Mouse (Mus musculus) liver, embryonic 14.5 days (tissue): ENCODE measurements around the gene Tnfaip2. TPM values are rescaled to one million over a fixed set of nuclear protein-coding genes. Genes with fewer than 3 reads are reported as not detected.
A peak's percentile ranks its signal among the peaks of the same experiment; 100 is the strongest.

Experiments used
- ATAC-seq: fragments of 200-750 bp; cut with Nextera tagmentation; 2 replicates; pipeline ENCODE4 v1.8.0; 2017; ENCODE audit warnings: moderate number of reproducible peaks, mild to moderate bottlenecking, moderate library complexity; ENCODE audit not compliant: insufficient read depth
- DNase-seq, 3 experiments: peaks; one replicate each; pipeline ENCODE4 v3.0.0-alpha.2; 2012 to 2013; ENCODE audit warnings: low read depth in 3 of 3, low spot score in 3 of 3
- H3K27ac ChIP-seq: fragments of 300-500 bp; sonication (generic); 2 replicates; pipeline ENCODE4 v1.5.1; 2014; ENCODE audit warnings: moderate library complexity, mild to moderate bottlenecking, control low read depth, inconsistent platforms
- H3K27me3 ChIP-seq: fragments of 300-500 bp; sonication (generic); 2 replicates; pipeline ENCODE4 v1.6.1; 2014; ENCODE audit warnings: mild to moderate bottlenecking, low read length, moderate library complexity; ENCODE audit not compliant: control insufficient read depth, insufficient read depth
- H3K36me3 ChIP-seq: fragments of 300-500 bp; sonication (generic); replicated peaks from 2 replicates; pipeline ENCODE4 v1.6.1; 2014; ENCODE audit warnings: low read depth; ENCODE audit not compliant: control insufficient read depth, insufficient read depth
- H3K4me1 ChIP-seq, 2 experiments: fragments of 200-500 bp in 1 of 2; fragments of 300-500 bp in 1 of 2; sonication (generic) in 1 of 2; replicated peaks; 2 replicates each; pipeline ENCODE4 v1.6.1; 2012 to 2014; ENCODE audit warnings: antibody characterized with exemption in 1 of 2, inconsistent platforms in 1 of 2, low read length in 1 of 2; ENCODE audit not compliant: control insufficient read depth in 2 of 2, insufficient read depth in 2 of 2
- H3K4me2 ChIP-seq: fragments of 300-500 bp; sonication (generic); 2 replicates; pipeline ENCODE4 v1.6.1; 2014; ENCODE audit warnings: low read depth, mild to moderate bottlenecking, control low read depth, moderate library complexity
- H3K4me3 ChIP-seq, 2 experiments: fragments of 200-500 bp in 1 of 2; fragments of 300-500 bp in 1 of 2; sonication (generic) in 1 of 2; 2 replicates each; pipeline ENCODE4 v1.5.1; 2012 to 2014; ENCODE audit warnings: low read depth in 2 of 2, low read length in 2 of 2, mild to moderate bottlenecking in 2 of 2, control low read depth in 1 of 2, inconsistent platforms in 1 of 2, moderate library complexity in 1 of 2; ENCODE audit not compliant: insufficient read depth in 1 of 2
- H3K9ac ChIP-seq: fragments of 300-500 bp; sonication (generic); replicated peaks from 2 replicates; pipeline ENCODE4 v1.6.1; 2014; ENCODE audit warnings: mild to moderate bottlenecking, control low read depth, moderate library complexity
- H3K9me3 ChIP-seq: fragments of 300-500 bp; sonication (generic); 2 replicates; pipeline ENCODE4 v1.6.1; 2016; ENCODE audit warnings: low read length, mixed read lengths; ENCODE audit not compliant: control insufficient read depth
- CTCF ChIP-seq: IDR thresholded peaks from 2 replicates; pipeline ENCODE4 v1.5.1; 2016; ENCODE audit warnings: antibody characterized with exemption, low read depth, control low read depth
- EP300 ChIP-seq: IDR thresholded peaks from 2 replicates; pipeline ENCODE4 v1.6.1; 2016; ENCODE audit warnings: antibody characterized with exemption, low read depth
- WGBS: fragments of 180-500 bp; shearing (Covaris S2); extraction: QIAGEN DNeasy Blood & Tissue Kit; methylation state at CpG from one replicate; pipeline ENCODE4 v1.1.7; 2014; ENCODE audit not compliant: insufficient replicate concordance; 5-methylcytosine and 5-hydroxymethylcytosine counted together
- polyA plus RNA-seq, 2 experiments: library from polyadenylated mRNA; depleted of rRNA in 1 of 2; stranded (reverse) in 1 of 2; unstranded in 1 of 2; fragments of >200 nt; fragmentation: Nextera tagmentation in 1 of 2; extraction: Ambion mirVana in 1 of 2; gene quantifications; 2 replicates each; pipeline versions ENCODE4 v1.2.1 to v1.2.3; 2012 to 2014

Tnfaip2 gene
- polyA plus RNA-seq, 2 experiments, result 57.6 to 78.7 TPM

DNA sequence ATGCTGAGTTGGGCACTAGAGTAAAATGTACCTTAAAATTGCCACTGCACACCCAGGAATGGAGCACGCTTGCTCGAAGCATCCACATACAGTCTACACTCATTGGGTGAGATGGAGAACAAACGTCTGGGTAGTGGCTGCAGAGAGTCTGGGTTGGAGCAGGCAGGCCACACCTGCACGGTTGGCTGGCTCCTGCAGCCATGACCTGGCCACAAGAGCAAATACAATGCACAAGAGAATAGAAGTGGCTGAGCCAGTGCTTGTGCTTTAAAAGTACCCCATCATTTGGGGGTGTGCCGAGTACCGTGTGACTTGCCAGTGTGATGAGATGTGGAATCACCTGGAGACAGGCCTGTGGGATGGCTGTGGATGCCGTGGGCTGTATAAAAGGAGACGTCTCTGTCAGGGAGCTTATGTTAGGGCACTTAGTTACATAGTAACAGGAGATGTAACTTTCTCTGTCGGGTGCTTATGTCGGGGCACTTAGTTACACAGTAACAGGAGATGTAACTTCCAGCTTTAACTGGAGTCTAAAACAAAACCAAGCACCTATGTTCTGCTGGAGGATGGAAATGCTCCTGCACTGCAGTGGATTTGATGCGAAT is 47.1 kb downstream of the Tnfaip2 start:
- Histone ChIP-seq H3K27ac (no peak overlapping the region), H3K4me2 (no peak overlapping the region), H3K4me1 (no peaks in the 10 kb centered on the region), H3K4me3 (no peak overlapping the region), H3K9me3 (no peaks in the 10 kb centered on the region), H3K9ac (no peak overlapping the region), H3K27me3 (peaks cover 51% of the 10 kb centered on the region), H3K36me3 (no peaks in the 10 kb centered on the region)
- DNase-seq, result no peak
- ATAC-seq, result no peak
- 58% methylated on average over 11 of the region's 11 CpGs for WGBS
- TF ChIP-seq EP300 (no peak), CTCF (no peak)

DNA sequence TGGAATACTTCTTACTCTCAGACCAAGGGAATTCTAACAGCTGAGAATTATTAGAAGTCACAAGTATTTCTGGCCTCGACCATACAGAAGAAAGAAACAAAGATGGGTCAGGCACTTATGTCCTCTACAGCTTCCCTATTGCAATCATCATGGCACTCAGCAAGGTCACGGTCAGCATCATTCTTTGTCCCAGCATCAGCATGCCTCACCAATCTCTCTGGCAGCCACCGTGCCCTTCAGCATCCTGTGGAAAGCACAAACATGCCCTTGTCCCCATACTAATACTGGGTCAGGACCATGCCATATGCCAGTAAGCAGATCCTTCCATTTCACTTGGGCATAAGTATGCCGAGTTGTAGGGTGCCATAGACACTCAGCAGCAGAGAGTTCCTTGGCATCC is 52.7 kb downstream of the Tnfaip2 start:
- TF ChIP-seq EP300, result no peak
- no peak for TF ChIP-seq CTCF
- no peak for DNase-seq

DNA sequence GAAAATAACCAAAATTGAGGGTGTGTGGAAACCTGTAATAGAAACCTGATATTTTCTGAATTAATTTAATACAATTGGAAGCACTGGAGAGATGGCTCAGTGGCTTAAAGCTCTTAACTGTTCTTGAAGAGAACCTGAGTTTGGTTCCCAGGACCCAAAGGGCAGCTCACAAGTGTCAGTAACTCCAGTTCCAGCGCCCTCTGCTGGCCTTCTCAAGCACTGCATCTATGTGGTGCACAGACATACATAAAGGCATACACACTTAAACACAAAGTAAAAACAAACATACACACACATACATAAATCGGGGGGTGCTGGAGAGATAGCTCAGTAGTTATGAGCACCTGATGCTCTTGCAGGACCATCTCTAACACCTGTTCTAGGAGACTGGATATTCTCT is 54.8 kb downstream of the Tnfaip2 start:
- Histone ChIP-seq H3K4me3 (no peak overlapping the region), H3K36me3 (no peaks in the 10 kb centered on the region), H3K4me2 (no peak overlapping the region), H3K4me1 (no peaks in the 10 kb centered on the region), H3K9ac (no peak overlapping the region), H3K9me3 (no peaks in the 10 kb centered on the region), H3K27me3 (no peaks in the 10 kb centered on the region; the same call in 1 of the 2 replicates), H3K27ac (no peak overlapping the region)
- DNase-seq (no peak), ATAC-seq (no peak)
- TF ChIP-seq CTCF (peak; percentile 79), EP300 (no peak)
- WGBS, result 34% methylated on average over 2 of the region's 2 CpGs

More for the DNA sequence above, 52.7 kb downstream of the Tnfaip2 start:
- Histone ChIP-seq H3K4me2 (no peak overlapping the region), H3K9me3 (no peaks in the 10 kb centered on the region), H3K27ac (no peak overlapping the region), H3K36me3 (no peaks in the 10 kb centered on the region), H3K4me1 (no peaks in the 10 kb centered on the region), H3K27me3 (no peaks in the 10 kb centered on the region; the same call in 1 of the 2 replicates), H3K9ac (no peak overlapping the region), H3K4me3 (no peak overlapping the region)
- ATAC-seq, result no peak
- 60% methylated on average over 4 of the region's 4 CpGs for WGBS

DNA sequence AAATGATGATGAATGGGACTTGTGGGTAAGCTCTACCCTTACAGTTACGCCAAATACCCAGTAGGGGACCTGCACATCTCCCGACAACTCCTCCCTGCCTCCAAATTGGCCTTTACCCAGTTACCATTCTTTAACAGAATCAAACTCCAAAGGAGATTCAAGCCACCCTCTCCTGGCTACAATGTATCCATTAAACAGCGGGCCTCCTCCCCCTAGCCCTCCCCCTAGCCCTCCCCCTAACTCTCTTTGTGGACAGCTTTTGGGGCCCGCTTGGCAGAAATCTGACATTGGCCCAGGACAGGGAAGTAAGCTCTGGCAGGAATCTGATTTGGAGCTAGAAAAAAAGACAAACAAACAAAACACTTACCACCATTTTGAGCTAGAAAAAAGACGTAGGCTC is 57.3 kb downstream of the Tnfaip2 start:
- Histone ChIP-seq H3K9ac (no peak overlapping the region), H3K4me2 (no peak overlapping the region), H3K36me3 (no peaks in the 10 kb centered on the region), H3K27me3 (no peaks in the 10 kb centered on the region; the same call in none of the 2 replicates), H3K4me1 (peaks cover 0 to 2% of the 10 kb centered on the region in 2 experiments; a peak in 1 of 4 replicates), H3K4me3 (no peak overlapping the region), H3K27ac (no peak overlapping the region), H3K9me3 (no peaks in the 10 kb centered on the region)
- 57% methylated on average over 5 of the region's 5 CpGs for WGBS
- ATAC-seq (no peak), DNase-seq (no peak)
- TF ChIP-seq CTCF (no peak), EP300 (no peak)

DNA sequence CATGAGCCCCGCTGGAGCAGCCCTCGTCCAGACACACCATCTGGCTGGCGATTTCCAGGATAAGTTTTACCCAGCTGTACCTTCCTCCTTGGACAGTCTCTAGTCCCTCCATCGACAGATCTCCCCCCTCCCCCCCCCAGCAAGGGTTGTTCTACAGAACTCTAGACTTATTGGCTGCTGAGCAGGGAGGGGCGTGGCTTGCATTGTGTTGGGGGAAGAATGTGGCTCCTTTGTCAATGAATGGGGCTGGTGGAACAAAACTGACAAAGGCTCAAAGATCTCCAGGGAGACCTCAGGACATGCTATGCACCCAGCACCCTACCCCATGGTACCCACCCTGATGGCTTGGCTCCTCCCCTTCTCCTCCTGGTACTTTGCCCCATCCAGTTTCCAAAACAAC is 58.5 kb downstream of the Tnfaip2 start:
- H3K36me3 ChIP-seq, result no peaks in the 10 kb centered on the region
- no peak overlapping the region for H3K27ac ChIP-seq
- no peak for DNase-seq
- WGBS, result 32% methylated on average over 5 of the region's 5 CpGs
- no peaks in the 10 kb centered on the region for H3K9me3 ChIP-seq
- H3K4me2 ChIP-seq, result no peak overlapping the region
- H3K4me1 ChIP-seq, result peaks cover 0 to 7% of the 10 kb centered on the region in 2 experiments; a peak in 1 of 4 replicates
- TF ChIP-seq EP300, result no peak
- no peak for TF ChIP-seq CTCF
- no peaks in the 10 kb centered on the region; the same call in none of the 2 replicates for H3K27me3 ChIP-seq
- H3K9ac ChIP-seq, result no peak overlapping the region
- no peak overlapping the region for H3K4me3 ChIP-seq
- no peak for ATAC-seq
